Mouse (Mus musculus) testis, postnatal 14 days (tissue): ENCODE results near the gene Gm20594.

Experiments used
- DNase-seq: peaks from one replicate; pipeline ENCODE4 v3.0.0; 2021; ENCODE audit warnings: low spot score

Gene Gm20594

GRCm38 (mm10) chr6:79817616-79818015 lies at the start of gene Gm20594:
Gene Gm20594 (plus strand): TSS chr6:79817916.
- DNase-seq, result no peak

GRCm38 (mm10) chr6:79818114-79818513 lies 398 bp downstream of the Gm20594 start:
- DNase-seq, result no peak

GRCm38 (mm10) chr6:79833845-79834244 lies 16.1 kb downstream of the Gm20594 start:
- no peak for DNase-seq

GRCm38 (mm10) chr6:79846829-79847228 lies 29.1 kb downstream of the Gm20594 start:
- no peak for DNase-seq
